Mouse (Mus musculus) liver, adult 2 months (tissue): ENCODE data around the gene BC017158. TPM values are rescaled to one million over a fixed set of nuclear protein-coding genes. Genes with fewer than 3 reads are reported as not detected.
A peak's percentile ranks its signal among the peaks of the same experiment; 100 is the strongest.

Source experiments
- DNase-seq: peaks from one replicate; pipeline ENCODE4 v3.0.0-alpha.2; 2011; ENCODE audit warnings: low read depth, low spot score; ENCODE audit errors: extremely low read depth
- H3K27ac ChIP-seq: fragments of 200-500 bp; replicated peaks from 2 replicates; pipeline ENCODE4 v1.5.1; 2012; ENCODE audit warnings: low read depth, mild to moderate bottlenecking, control low read depth, inconsistent platforms, low read length; ENCODE audit not compliant: insufficient read depth
- H3K27me3 ChIP-seq: fragments of 200-500 bp; 2 replicates; pipeline ENCODE4 v1.6.1; 2012; ENCODE audit warnings: mild to moderate bottlenecking, moderate library complexity, low read length, inconsistent platforms; ENCODE audit not compliant: control insufficient read depth, insufficient read depth
- H3K36me3 ChIP-seq: fragments of 200-500 bp; 2 replicates; pipeline ENCODE4 v1.6.1; 2012; ENCODE audit warnings: low read length, inconsistent platforms; ENCODE audit not compliant: control insufficient read depth, insufficient read depth
- H3K4me1 ChIP-seq: fragments of 200-500 bp; 2 replicates; pipeline ENCODE4 v1.6.1; 2011; ENCODE audit warnings: low read length; ENCODE audit not compliant: control insufficient read depth, insufficient read depth
- H3K4me3 ChIP-seq: fragments of 200-500 bp; 2 replicates; pipeline ENCODE4 v1.5.1; 2011; ENCODE audit warnings: low read depth, mild to moderate bottlenecking, control low read depth, low read length, moderate library complexity; ENCODE audit not compliant: insufficient read depth
- H3K79me2 ChIP-seq: fragments of 200-500 bp; 2 replicates; pipeline ENCODE4 v1.6.1; 2012; ENCODE audit warnings: inconsistent platforms, mild to moderate bottlenecking, low read length, moderate library complexity; ENCODE audit not compliant: control insufficient read depth, insufficient read depth
- H3K9ac ChIP-seq: fragments of 200-500 bp; 2 replicates; pipeline ENCODE4 v1.6.1; 2012; ENCODE audit warnings: low read depth, mild to moderate bottlenecking, control low read depth, inconsistent platforms, low read length
- CTCF ChIP-seq: fragments of 200-500 bp; IDR thresholded peaks from 2 replicates; pipeline ENCODE4 v1.5.1; 2011; ENCODE audit warnings: low read depth, low read length, control low read depth
- POLR2A ChIP-seq: fragments of 200-500 bp; IDR thresholded peaks from 2 replicates; pipeline ENCODE4 v1.6.1; 2011; ENCODE audit warnings: low read length, control low read depth; ENCODE audit not compliant: insufficient read depth; ENCODE audit errors: extremely low read depth
- WGBS: fragments of 180-500 bp; shearing (Covaris S2); methylation state at CpG from one replicate; pipeline ENCODE4 v1.1.7; 2018; 5-methylcytosine and 5-hydroxymethylcytosine counted together
- polyA plus RNA-seq: library from polyadenylated mRNA; depleted of rRNA; stranded (reverse); fragments of >200 nt; gene quantifications from 2 replicates; pipeline ENCODE4 v1.2.3, GENCODE M21; 2012
- total RNA-seq: library from RNA; depleted of rRNA; stranded (reverse); fragments of >200 nt; gene quantifications from 2 replicates; pipeline ENCODE4 v1.2.3, GENCODE M21; 2014

The BC017158 gene
- total and polyA plus RNA-seq, 2 experiments = 15.2 to 25.2 TPM

DNA sequence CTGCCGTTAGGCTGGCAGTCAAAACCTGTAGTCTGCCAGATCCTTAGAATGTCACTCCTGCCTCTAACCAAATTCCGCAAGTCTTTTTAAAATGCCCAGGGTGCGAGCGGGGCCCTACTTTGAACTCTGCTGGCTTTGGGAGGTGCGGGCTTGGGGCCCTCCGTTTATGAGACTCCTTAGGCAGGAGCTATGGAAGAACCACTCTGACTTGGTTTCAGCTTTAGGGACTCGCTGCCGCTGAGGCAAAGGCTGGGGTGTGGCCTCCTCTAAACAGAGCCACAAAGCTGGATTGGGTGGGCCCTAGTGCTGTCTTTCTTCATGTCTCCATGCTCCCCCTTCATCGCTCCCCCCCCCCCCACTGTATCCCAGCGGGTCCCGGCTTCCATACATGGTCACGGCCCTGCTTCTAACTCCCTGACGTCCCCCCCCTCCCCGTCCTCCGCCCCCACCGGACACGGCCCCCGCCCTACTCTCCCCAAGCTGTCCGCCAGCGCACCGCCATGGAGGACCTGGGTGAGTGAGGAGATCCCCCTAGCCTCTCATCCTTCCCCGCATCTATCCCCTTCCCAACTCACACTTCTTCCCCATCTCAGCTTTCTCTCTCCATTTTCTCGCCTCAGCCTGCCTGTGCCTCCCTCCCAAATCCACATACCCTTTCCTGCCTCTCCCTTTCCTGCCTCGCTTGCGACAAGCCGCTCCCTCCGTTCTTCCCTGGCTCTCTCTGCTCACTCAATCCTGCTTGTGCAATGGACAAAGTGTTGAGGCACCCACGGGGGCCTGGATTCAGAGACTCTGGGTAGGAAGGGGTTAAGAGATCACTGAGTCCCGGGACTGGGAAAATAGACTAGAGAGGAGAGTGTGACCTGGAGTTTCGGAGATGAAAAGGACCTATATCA, 51.2 kb downstream of the BC017158 start, which contains the start of gene Tgfb1i1:
Tgfb1i1 (plus strand) TSS at position 317 of the 896 bp plus-strand sequence.
- Histone ChIP-seq H3K4me3 (peak within 1 kb of the TSS; percentile 56), H3K27me3 (no peaks in the 10 kb centered on the region), H3K79me2 (no peaks in the 10 kb centered on the region), H3K27ac (peak within 1 kb of the TSS; percentile 53), H3K4me1 (no peaks in the 10 kb centered on the region), H3K36me3 (peaks cover 3% of the 10 kb centered on the region; the same call in 1 of the 2 replicates), H3K9ac (peak within 1 kb of the TSS; percentile 51)
- TF ChIP-seq POLR2A (0 out of 2 replicates have a peak, but pooled peaks have one; percentile 26), CTCF (no peak)
- DNase-seq = no peak
- WGBS = 14% methylated on average over 22 of the region's 30 CpGs

DNA sequence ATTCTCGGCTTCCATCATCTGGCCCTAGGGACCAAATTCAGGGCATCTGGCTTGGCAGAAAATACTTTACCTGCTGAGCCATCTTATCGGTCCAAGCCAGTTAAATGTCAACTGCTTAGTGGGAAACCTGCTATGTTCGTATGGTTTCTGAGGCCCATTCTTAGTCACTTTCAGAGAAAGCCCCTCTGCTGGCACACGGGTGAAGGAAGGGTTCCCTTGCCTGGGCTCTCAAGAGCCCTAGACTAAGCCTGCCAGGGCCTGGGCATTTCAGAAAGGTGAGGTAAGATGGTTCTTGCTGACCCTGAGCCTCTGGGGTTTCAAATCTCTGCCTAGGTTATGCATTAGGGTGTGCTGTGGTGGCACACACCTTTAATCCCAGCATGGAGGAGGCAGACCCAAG, 52.4 kb downstream of the BC017158 start:
- no peak for DNase-seq
- H3K27ac ChIP-seq = no peak overlapping the region
- H3K9ac ChIP-seq = no peak overlapping the region
- TF ChIP-seq CTCF (no peak), POLR2A (no peak)
- H3K79me2 ChIP-seq = no peaks in the 10 kb centered on the region
- WGBS = 93% methylated on average over 4 of the region's 4 CpGs
- H3K36me3 ChIP-seq = peaks cover 3% of the 10 kb centered on the region; the same call in 1 of the 2 replicates
- no peaks in the 10 kb centered on the region for H3K4me1 ChIP-seq
- H3K4me3 ChIP-seq = no peak overlapping the region
- H3K27me3 ChIP-seq = no peaks in the 10 kb centered on the region

DNA sequence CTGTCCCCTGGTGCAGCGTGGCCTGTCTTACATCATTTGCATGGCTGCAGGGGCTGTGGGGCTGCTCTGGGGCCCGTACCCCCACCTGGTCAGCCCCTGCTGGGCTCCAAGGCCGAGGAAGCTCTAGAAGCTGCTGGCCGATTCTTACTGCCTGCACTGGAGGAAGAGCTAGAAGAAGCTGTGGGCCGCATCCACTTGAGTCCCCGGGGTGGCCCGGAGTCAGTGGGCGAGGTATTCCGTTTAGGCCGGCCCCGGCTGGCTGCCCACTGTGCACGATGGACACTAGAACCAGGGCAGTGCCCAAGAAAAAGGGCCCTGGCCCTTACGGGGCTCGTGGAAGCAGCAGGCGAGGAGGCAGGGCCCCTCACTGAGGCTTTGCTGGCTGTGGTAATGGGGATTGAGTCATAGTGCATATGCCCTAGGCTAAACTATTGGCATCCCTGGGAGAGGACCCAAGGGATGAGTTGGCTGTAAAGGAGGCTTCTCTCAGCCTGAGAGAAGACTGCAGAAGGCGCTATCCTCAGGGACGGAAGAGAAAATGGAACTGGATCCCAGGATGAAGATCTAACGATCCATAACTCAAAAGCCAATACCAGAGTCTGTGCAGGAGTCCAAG, 53.5 kb downstream of the BC017158 start:
- peak overlapping the region; percentile 31; the same call in 1 of the 2 replicates for H3K4me3 ChIP-seq
- H3K27ac ChIP-seq = peak overlapping the region; percentile 27; the same call in 1 of the 2 replicates
- peaks cover 3% of the 10 kb centered on the region; the same call in 1 of the 2 replicates for H3K36me3 ChIP-seq
- H3K4me1 ChIP-seq = no peaks in the 10 kb centered on the region
- no peak for DNase-seq
- TF ChIP-seq CTCF (no peak), POLR2A (no peak)
- WGBS = 90% methylated on average over 18 of the region's 18 CpGs
- H3K79me2 ChIP-seq = no peaks in the 10 kb centered on the region
- H3K9ac ChIP-seq = peak overlapping the region; percentile 54
- no peaks in the 10 kb centered on the region for H3K27me3 ChIP-seq

DNA sequence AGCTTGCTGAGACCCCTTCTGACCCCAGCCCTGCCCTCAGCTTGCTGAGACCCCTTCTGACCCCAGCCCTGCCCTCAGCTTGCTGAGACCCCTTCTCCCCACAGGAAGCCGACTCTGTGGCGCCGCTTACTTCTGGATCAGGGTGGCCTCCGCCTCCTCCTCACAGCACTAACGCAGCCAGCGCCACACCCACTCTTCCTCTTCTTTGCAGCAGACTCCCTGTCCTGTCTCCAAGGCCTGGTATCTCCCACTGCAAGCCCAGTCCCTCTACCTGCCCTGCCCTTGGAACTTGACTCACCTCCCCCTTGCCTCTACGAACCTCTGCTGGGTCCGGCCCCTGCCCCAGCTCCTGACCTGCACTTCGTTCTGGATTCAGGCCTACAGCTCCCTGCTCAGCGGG, 54.0 kb downstream of the BC017158 start:
- H3K27me3 ChIP-seq = no peaks in the 10 kb centered on the region
- 80% methylated on average over 10 of the region's 10 CpGs for WGBS
- H3K27ac ChIP-seq = peak overlapping the region; percentile 27; the same call in 1 of the 2 replicates
- peak overlapping the region; percentile 54 for H3K9ac ChIP-seq
- peaks cover 3% of the 10 kb centered on the region; the same call in 1 of the 2 replicates for H3K36me3 ChIP-seq
- H3K4me3 ChIP-seq = peak overlapping the region; percentile 51; the same call in 1 of the 2 replicates
- H3K79me2 ChIP-seq = no peaks in the 10 kb centered on the region
- TF ChIP-seq POLR2A = no peak
- no peak for TF ChIP-seq CTCF
- DNase-seq = no peak
- no peaks in the 10 kb centered on the region for H3K4me1 ChIP-seq

DNA sequence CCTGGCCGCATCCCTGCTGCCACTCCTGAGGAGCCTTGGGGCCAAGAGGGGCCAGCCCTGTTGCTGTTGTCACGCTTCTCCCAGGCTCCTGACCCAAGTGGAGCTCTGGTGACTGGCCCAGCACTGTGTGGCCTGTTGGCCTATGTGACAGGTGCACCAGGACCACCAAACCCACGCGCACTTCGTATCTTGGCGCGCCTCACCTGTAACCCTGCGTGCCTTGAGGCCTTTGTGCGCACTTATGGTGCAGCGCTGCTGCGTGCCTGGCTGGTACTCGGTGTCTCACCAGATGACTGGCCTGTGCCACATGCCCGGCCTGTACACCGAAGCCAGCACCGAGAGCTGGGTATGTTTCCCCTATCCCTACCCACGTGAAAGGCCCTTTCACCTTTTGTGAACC, 55.6 kb downstream of the BC017158 start:
- peaks cover 2% of the 10 kb centered on the region; the same call in 1 of the 2 replicates for H3K4me1 ChIP-seq
- no peak for DNase-seq
- no peak for TF ChIP-seq CTCF
- no peak for TF ChIP-seq POLR2A
- H3K27ac ChIP-seq = no peak overlapping the region
- peaks cover 3% of the 10 kb centered on the region; the same call in 1 of the 2 replicates for H3K36me3 ChIP-seq
- no peaks in the 10 kb centered on the region for H3K79me2 ChIP-seq
- no peak overlapping the region for H3K9ac ChIP-seq
- H3K4me3 ChIP-seq = no peak overlapping the region
- H3K27me3 ChIP-seq = no peaks in the 10 kb centered on the region
- 96% methylated on average over 16 of the region's 16 CpGs for WGBS
